Mouse (Mus musculus) embryonic facial prominence, embryonic 10.5 days (tissue): ENCODE results near the gene Snw1. TPM values are rescaled to one million over a fixed set of nuclear protein-coding genes. Genes with fewer than 3 reads are reported as not detected.

Experiments
- DNase-seq: peaks from one replicate; pipeline ENCODE4 v3.0.0-alpha.2; 2017; ENCODE audit warnings: low spot score
- H3K27ac ChIP-seq: fragments of 300-500 bp; sonication (generic); replicated peaks from 2 replicates; pipeline ENCODE4 v1.5.1; 2016; ENCODE audit warnings: mild to moderate bottlenecking
- H3K27me3 ChIP-seq: fragments of 300-500 bp; sonication (generic); replicated peaks from 2 replicates; pipeline ENCODE4 v1.6.1; 2016; ENCODE audit warnings: low read depth, mild to moderate bottlenecking; ENCODE audit not compliant: poor library complexity, severe bottlenecking
- H3K36me3 ChIP-seq: fragments of 300-500 bp; sonication (generic); replicated peaks from 2 replicates; pipeline ENCODE4 v1.6.1; 2016; ENCODE audit warnings: mild to moderate bottlenecking, moderate library complexity
- H3K4me1 ChIP-seq: fragments of 300-500 bp; sonication (generic); 2 replicates; pipeline ENCODE4 v1.6.1; 2016
- H3K4me3 ChIP-seq: fragments of 300-500 bp; sonication (generic); 2 replicates; pipeline ENCODE4 v1.5.1; 2016; ENCODE audit warnings: mild to moderate bottlenecking, moderate library complexity
- H3K9me3 ChIP-seq: fragments of 300-500 bp; sonication (generic); 2 replicates; pipeline ENCODE4 v1.6.1; 2016; ENCODE audit warnings: mild to moderate bottlenecking
- WGBS: fragments of 180-500 bp; shearing (Covaris S2); methylation state at CpG from one replicate; pipeline ENCODE4 v1.1.7; 2016; 5-methylcytosine and 5-hydroxymethylcytosine counted together
- polyA plus RNA-seq: library from polyadenylated mRNA; unstranded; fragments of >200 nt; fragmentation: Nextera tagmentation; extraction: Ambion mirVana; gene quantifications from 2 replicates; pipeline ENCODE4 v1.2.1, GENCODE M21; 2016

Snw1 gene
- polyA plus RNA-seq, 1 experiment from 2014 or later = 166 TPM

- Histone ChIP-seq H3K4me1 (peaks cover 15% of the 10 kb centered on the region), H3K27me3 (no peaks in the 10 kb centered on the region), H3K27ac (peak within 1 kb of the TSS; percentile 96), H3K36me3 (peaks cover 60% of the 10 kb centered on the region), H3K9me3 (no peaks in the 10 kb centered on the region), H3K4me3 (peak within 1 kb of the TSS; percentile 73)
- DNase-seq = peak; percentile 92
- under 1% methylated on average over 28 of the region's 28 CpGs for WGBS
Measured at GRCm38 (mm10) chr12:87443700-87444122, 28.4 kb downstream of the Snw1 start, which contains the start of the genes Slirp and Alkbh1. Gene Slirp, plus strand, starts transcription at chr12:87443896. Gene Alkbh1, minus strand, starts transcription at chr12:87444017.

GRCm38 (mm10) chr12:87443115-87443699 lies 28.9 kb downstream of the Snw1 start:
- Histone ChIP-seq H3K9me3 (no peaks in the 10 kb centered on the region), H3K27me3 (no peaks in the 10 kb centered on the region), H3K4me3 (peak overlapping the region; percentile 73), H3K36me3 (peaks cover 60% of the 10 kb centered on the region), H3K4me1 (peaks cover 15% of the 10 kb centered on the region), H3K27ac (peak overlapping the region; percentile 96)
- WGBS = under 1% methylated on average over 33 of the region's 33 CpGs
- no peak for DNase-seq

GRCm38 (mm10) chr12:87442177-87443114 lies 29.6 kb downstream of the Snw1 start:
- H3K9me3 ChIP-seq = no peaks in the 10 kb centered on the region
- WGBS = 33% methylated on average over 12 of the region's 12 CpGs
- peak overlapping the region; percentile 96 for H3K27ac ChIP-seq
- peak; percentile 37 for DNase-seq
- H3K36me3 ChIP-seq = peaks cover 60% of the 10 kb centered on the region
- peaks cover 15% of the 10 kb centered on the region for H3K4me1 ChIP-seq
- no peaks in the 10 kb centered on the region for H3K27me3 ChIP-seq
- H3K4me3 ChIP-seq = peak overlapping the region; percentile 73

- Histone ChIP-seq H3K9me3 (no peaks in the 10 kb centered on the region), H3K4me3 (no peak overlapping the region), H3K27me3 (no peaks in the 10 kb centered on the region), H3K4me1 (peaks cover 5% of the 10 kb centered on the region; the same call in 1 of the 2 replicates), H3K36me3 (peaks cover 99% of the 10 kb centered on the region), H3K27ac (no peak overlapping the region)
- WGBS = 93% methylated on average over 8 of the region's 8 CpGs
- DNase-seq = no peak
Measured at GRCm38 (mm10) chr12:87428885-87429284, 43.2 kb downstream of the Snw1 start.

- Histone ChIP-seq H3K27me3 (no peaks in the 10 kb centered on the region), H3K27ac (no peak overlapping the region), H3K36me3 (peaks cover 99% of the 10 kb centered on the region), H3K4me3 (no peak overlapping the region), H3K9me3 (no peaks in the 10 kb centered on the region), H3K4me1 (peaks cover 5% of the 10 kb centered on the region; the same call in 1 of the 2 replicates)
- DNase-seq = no peak
- WGBS = 92% methylated on average over 2 of the region's 2 CpGs
Measured at GRCm38 (mm10) chr12:87428295-87428694, 43.8 kb downstream of the Snw1 start.

- no peaks in the 10 kb centered on the region for H3K27me3 ChIP-seq
- DNase-seq = no peak
- H3K9me3 ChIP-seq = no peaks in the 10 kb centered on the region
- peaks cover 5% of the 10 kb centered on the region; the same call in 1 of the 2 replicates for H3K4me1 ChIP-seq
- H3K4me3 ChIP-seq = no peak overlapping the region
- no peak overlapping the region for H3K27ac ChIP-seq
- WGBS = 94% methylated on average over 5 of the region's 5 CpGs
- H3K36me3 ChIP-seq = peaks cover 97% of the 10 kb centered on the region
Measured at GRCm38 (mm10) chr12:87426354-87427031, 45.6 kb downstream of the Snw1 start.

- Histone ChIP-seq H3K36me3 (peaks cover 77% of the 10 kb centered on the region), H3K4me1 (peaks cover 6% of the 10 kb centered on the region; the same call in 1 of the 2 replicates), H3K4me3 (no peak overlapping the region), H3K27ac (no peak overlapping the region), H3K27me3 (no peaks in the 10 kb centered on the region), H3K9me3 (no peaks in the 10 kb centered on the region)
- DNase-seq = no peak
- 31% methylated on average over 3 of the region's 3 CpGs for WGBS
Measured at GRCm38 (mm10) chr12:87424516-87424915, 47.6 kb downstream of the Snw1 start.

- H3K4me3 ChIP-seq = no peak overlapping the region
- no peak overlapping the region for H3K27ac ChIP-seq
- WGBS = 33% methylated on average over 1 of the region's 1 CpGs
- no peak for DNase-seq
- H3K4me1 ChIP-seq = peaks cover 15% of the 10 kb centered on the region
- H3K9me3 ChIP-seq = no peaks in the 10 kb centered on the region
- peaks cover 69% of the 10 kb centered on the region for H3K36me3 ChIP-seq
- H3K27me3 ChIP-seq = no peaks in the 10 kb centered on the region
Measured at GRCm38 (mm10) chr12:87423700-87424099, 48.4 kb downstream of the Snw1 start.

GRCm38 (mm10) chr12:87421708-87422507 lies 50.2 kb downstream of the Snw1 start:
- Histone ChIP-seq H3K4me1 (peaks cover 15% of the 10 kb centered on the region), H3K27ac (no peak overlapping the region), H3K4me3 (no peak overlapping the region), H3K27me3 (no peaks in the 10 kb centered on the region), H3K36me3 (peaks cover 51% of the 10 kb centered on the region), H3K9me3 (no peaks in the 10 kb centered on the region)
- 86% methylated on average over 5 of the region's 5 CpGs for WGBS
- no peak for DNase-seq

GRCm38 (mm10) chr12:87419974-87420485 lies 52.0 kb downstream of the Snw1 start:
- Histone ChIP-seq H3K9me3 (no peaks in the 10 kb centered on the region), H3K36me3 (peaks cover 32% of the 10 kb centered on the region), H3K27ac (no peak overlapping the region), H3K4me1 (peaks cover 15% of the 10 kb centered on the region), H3K4me3 (no peak overlapping the region), H3K27me3 (no peaks in the 10 kb centered on the region)
- DNase-seq = no peak
- WGBS = 72% methylated on average over 12 of the region's 12 CpGs

GRCm38 (mm10) chr12:87418921-87419320 lies 53.2 kb downstream of the Snw1 start:
- Histone ChIP-seq H3K4me1 (peaks cover 10% of the 10 kb centered on the region), H3K9me3 (no peaks in the 10 kb centered on the region), H3K4me3 (no peak overlapping the region), H3K36me3 (peaks cover 22% of the 10 kb centered on the region), H3K27ac (no peak overlapping the region), H3K27me3 (no peaks in the 10 kb centered on the region)
- 80% methylated on average over 5 of the region's 5 CpGs for WGBS
- no peak for DNase-seq
